ENCODE assay signal across 16 mouse cellular contexts in genomic region chr4:107651021-107651496, GRCm38 (mm10). TPM values are rescaled to one million over a fixed set of nuclear protein-coding genes. Genes with fewer than 3 reads are reported as not detected.
DNase-seq lines count a peak whose midpoint lies in the region; ATAC-seq and TF ChIP-seq lines count a peak whose summit lies in the region.
"Had no signal": no experiment of that assay in that cellular context is flagged by ENCODE, and none has a peak within 500 bp of the region (broad histone marks: within the 10 kb centered on the region; RNA-seq: fewer than 3 reads in every experiment).

No protein-coding gene starts in this region.

- TF ChIP-seq CTCF in lung, embryonic 14.5 days (IDR thresholded peaks at IDR 0.05; ENCODE audit: low read depth) = no peak
- no peak for TF ChIP-seq CTCF in hindbrain, postnatal 0 days (IDR thresholded peaks at IDR 0.05; ENCODE audit: low read depth)

- no peak overlapping the region for H3K4me3 ChIP-seq in lung, embryonic 14.5 days (ENCODE audit: low read depth, low read length)
- H3K4me3 ChIP-seq in hindbrain, postnatal 0 days (ENCODE audit: low read length) = no peak overlapping the region
- H3K4me3 ChIP-seq: heart, embryonic 13.5 days; lung, embryonic 15.5 days; myocyte had no signal

- no peaks in the 10 kb centered on the region for H3K27me3 ChIP-seq in lung, embryonic 14.5 days (ENCODE audit: insufficient read depth, low read length)
- no peaks in the 10 kb centered on the region for H3K27me3 ChIP-seq in hindbrain, postnatal 0 days (ENCODE audit: insufficient read depth, low read length)
- H3K27me3 ChIP-seq: lung, embryonic 15.5 days had no signal

- WGBS in lung, embryonic 14.5 days = 22% methylated on average over 12 of the region's 12 CpGs
- 15% methylated on average over 12 of the region's 12 CpGs for WGBS in hindbrain, postnatal 0 days

- H3K9me3 ChIP-seq in lung, embryonic 14.5 days (ENCODE audit: low read depth, low read length) = no peaks in the 10 kb centered on the region
- no peaks in the 10 kb centered on the region for H3K9me3 ChIP-seq in hindbrain, postnatal 0 days (ENCODE audit: low read length)
- H3K9me3 ChIP-seq: G1E; heart, embryonic 13.5 days; lung, embryonic 15.5 days had no signal

- peak; percentile 40 for DNase-seq in lung, embryonic 14.5 days
- DNase-seq in lung, adult 18-20 months = no peak
- DNase-seq in embryo, embryonic 10 days (ENCODE audit: low spot score) = peak; percentile 57
- DNase-seq in hindbrain, postnatal 0 days (ENCODE audit: low spot score) = peak; percentile 57
- peak; percentile 46 for DNase-seq in retina, embryonic 14.5 days (ENCODE audit: low spot score)
- no peak for DNase-seq in natural killer cell, adult 2 months (ENCODE audit: low spot score in 2 of 2)
- no peak for DNase-seq in layer of hippocampus, adult 9-11 months
- DNase-seq: adrenal gland, adult 8-10 months; cerebellum, adult 9-11 months; kidney, adult 18-20 months; thymus, postnatal 14 days had no signal

- no peak overlapping the region for H3K4me2 ChIP-seq in lung, embryonic 14.5 days
- no peak overlapping the region for H3K4me2 ChIP-seq in hindbrain, postnatal 0 days (ENCODE audit: low read depth, low read length)
- H3K4me2 ChIP-seq: heart, embryonic 13.5 days; lung, embryonic 15.5 days had no signal

- H3K27ac ChIP-seq in lung, embryonic 14.5 days (ENCODE audit: low read depth) = no peak overlapping the region
- no peak overlapping the region for H3K27ac ChIP-seq in hindbrain, postnatal 0 days
- H3K27ac ChIP-seq: heart, embryonic 13.5 days; lung, embryonic 15.5 days had no signal

- ATAC-seq in lung, embryonic 14.5 days (ENCODE audit: insufficient read depth) = no peak
- ATAC-seq in hindbrain, postnatal 0 days = peak; percentile 46; the same call in 1 of the 2 replicates

- H3K9ac ChIP-seq in lung, embryonic 14.5 days = no peak overlapping the region
- no peak overlapping the region for H3K9ac ChIP-seq in hindbrain, postnatal 0 days (replicated peaks; ENCODE audit: low read length)
- H3K9ac ChIP-seq: heart, embryonic 13.5 days; lung, embryonic 15.5 days had no signal

- 0 out of 2 replicates have a peak, but pooled peaks cover 2% of the 10 kb centered on the region for H3K4me1 ChIP-seq in lung, embryonic 14.5 days (ENCODE audit: insufficient read depth)
- 0 out of 2 replicates have a peak, but pooled peaks cover 14% of the 10 kb centered on the region for H3K4me1 ChIP-seq in hindbrain, postnatal 0 days (ENCODE audit: insufficient read depth, low read length)
- H3K4me1 ChIP-seq: lung, embryonic 15.5 days had no signal

- no peaks in the 10 kb centered on the region for H3K36me3 ChIP-seq in lung, embryonic 14.5 days (ENCODE audit: insufficient read depth)
- H3K36me3 ChIP-seq in hindbrain, postnatal 0 days (ENCODE audit: insufficient read depth, low read length) = no peaks in the 10 kb centered on the region
- H3K36me3 ChIP-seq: G1E; heart, embryonic 13.5 days; lung, embryonic 15.5 days had no signal

RNA-seq across cellular contexts. Expression of gene Dmrtb1, which starts 33.0 kb away (rescaled TPM):
- not detected in 2 replicates for polyA plus RNA-seq in lung, embryonic 14.5 days (2014; fragmentation: Nextera tagmentation; extraction: Ambion mirVana)
- 4.5 and 8.1 TPM in 2 replicates for total RNA-seq in hindbrain, postnatal 0 days (2014; rRNA removed)
- polyA plus RNA-seq in hindbrain, postnatal 0 days (2015; fragmentation: Nextera tagmentation; extraction: Ambion mirVana) = 9.6 and 12.2 TPM in 2 replicates
- total RNA-seq: adrenal gland, adult 8-10 months; G1E had no signal
- polyA plus RNA-seq: G1E; lung, embryonic 15.5 days; myocyte; small intestine, adult 2 months had no signal

Comparison
In these comparisons a context has a peak if more than half of its experiments do, and no peak if none do; other contexts are left out.
1. DNase-seq: peak in lung, embryonic 14.5 days (single experiment), embryo, embryonic 10 days (single experiment), hindbrain, postnatal 0 days (single experiment) and retina, embryonic 14.5 days (single experiment); none in lung, adult 18-20 months (0 of 2), natural killer cell, adult 2 months (0 of 2) and layer of hippocampus, adult 9-11 months (single experiment).
2. RNA of gene Dmrtb1, which starts 33.0 kb away (polyA plus RNA-seq): 9.6 to 12.2 TPM in hindbrain, postnatal 0 days; not detected in lung, embryonic 14.5 days; every median in the first group is over 10 times any median in the second.